8 mouse cellular contexts compared by ENCODE assay signal in genomic region chr5:53258038-53258786, GRCm38 (mm10). TPM values are rescaled to one million over a fixed set of nuclear protein-coding genes. Genes with fewer than 3 reads are reported as not detected.
DNase-seq lines count a peak whose midpoint lies in the region; ATAC-seq and TF ChIP-seq lines count a peak whose summit lies in the region.

No protein-coding gene starts in this region.

- H3K4me3 ChIP-seq in bone marrow macrophage, adult 2 months (ENCODE audit: insufficient read depth, low read length), result peak overlapping the region; percentile 38
- H3K4me3 ChIP-seq in forebrain, embryonic 11.5 days (ENCODE audit: low read depth, low read length), result peak overlapping the region; percentile 27
- H3K4me3 ChIP-seq in kidney, embryonic 16.5 days (ENCODE audit: low read length), result peak overlapping the region; percentile 45
- H3K4me3 ChIP-seq in stomach, embryonic 15.5 days (replicated peaks), result peak overlapping the region; percentile 37

- H3K27ac ChIP-seq in bone marrow macrophage, adult 2 months (ENCODE audit: insufficient read depth, low read depth, low read length), result no peak overlapping the region
- H3K27ac ChIP-seq in forebrain, embryonic 11.5 days (ENCODE audit: low read depth, low read length), result no peak overlapping the region
- H3K27ac ChIP-seq in kidney, embryonic 16.5 days (ENCODE audit: low read length), result no peak overlapping the region
- H3K27ac ChIP-seq in stomach, embryonic 15.5 days, result no peak overlapping the region

- H3K9me3 ChIP-seq in forebrain, embryonic 11.5 days (ENCODE audit: control insufficient read depth, low read length), result no peaks in the 10 kb centered on the region; the same call in 1 of the 2 replicates
- no peaks in the 10 kb centered on the region for H3K9me3 ChIP-seq in kidney, embryonic 16.5 days (ENCODE audit: low read length)
- no peaks in the 10 kb centered on the region for H3K9me3 ChIP-seq in stomach, embryonic 15.5 days

- peak overlapping the region; percentile 54 for H3K9ac ChIP-seq in forebrain, embryonic 11.5 days (ENCODE audit: low read length)
- peak overlapping the region; percentile 59 for H3K9ac ChIP-seq in kidney, embryonic 16.5 days (replicated peaks; ENCODE audit: low read length)
- no peak overlapping the region for H3K9ac ChIP-seq in stomach, embryonic 15.5 days

- peak overlapping the region; percentile 64 for H3K4me2 ChIP-seq in forebrain, embryonic 11.5 days (ENCODE audit: low read depth, low read length, severe bottlenecking)
- peak overlapping the region; percentile 72 for H3K4me2 ChIP-seq in kidney, embryonic 16.5 days (replicated peaks; ENCODE audit: low read depth, low read length)
- H3K4me2 ChIP-seq in stomach, embryonic 15.5 days, result peak overlapping the region; percentile 79

- peak; percentile 39 for DNase-seq in layer of hippocampus, adult 11-12 months (ENCODE audit: low spot score)
- no peak for DNase-seq in layer of hippocampus, postnatal 14 days (ENCODE audit: low spot score in 2 of 2)
- peak; percentile 67 for DNase-seq in forebrain, embryonic 11.5 days (ENCODE audit: low spot score)
- DNase-seq in urinary bladder, postnatal 25 days (ENCODE audit: low spot score), result no peak

- 4% methylated on average over 29 of the region's 29 CpGs for WGBS in forebrain, embryonic 11.5 days
- WGBS in kidney, embryonic 16.5 days, result 3% methylated on average over 29 of the region's 29 CpGs
- WGBS in stomach, embryonic 15.5 days, result 4% methylated on average over 29 of the region's 29 CpGs

- TF ChIP-seq CTCF in bone marrow macrophage, adult 2 months (IDR thresholded peaks at IDR 0.05; ENCODE audit: low read depth, low read length), result no peak

- ATAC-seq in forebrain, embryonic 11.5 days (replicated peaks; ENCODE audit: low FRiP score), result peak; percentile 61
- peak; percentile 37 for ATAC-seq in kidney, embryonic 16.5 days (ENCODE audit: low FRiP score, low TSS enrichment)
- ATAC-seq in megakaryocyte progenitor cell, adult 5-6 weeks (replicated peaks; ENCODE audit: poor library complexity), result peak; percentile 58
- peak; percentile 51; the same call in 1 of the 2 replicates for ATAC-seq in stomach, embryonic 15.5 days (ENCODE audit: insufficient read depth, low FRiP score, low read depth)

- H3K27me3 ChIP-seq in forebrain, embryonic 11.5 days (ENCODE audit: control insufficient read depth, insufficient read depth, low read length), result no peaks in the 10 kb centered on the region; the same call in 1 of the 2 replicates
- peaks cover 3% of the 10 kb centered on the region; the same call in 1 of the 2 replicates for H3K27me3 ChIP-seq in kidney, embryonic 16.5 days (ENCODE audit: insufficient read depth, low read length)
- H3K27me3 ChIP-seq in stomach, embryonic 15.5 days (replicated peaks), result no peaks in the 10 kb centered on the region

- TF ChIP-seq POLR2A in bone marrow macrophage, adult 2 months (IDR thresholded peaks at IDR 0.05; ENCODE audit: borderline replicate concordance, low read depth, low read length), result no peak

- no peaks in the 10 kb centered on the region for H3K4me1 ChIP-seq in bone marrow macrophage, adult 2 months (ENCODE audit: control insufficient read depth, insufficient read depth, low read length)
- H3K4me1 ChIP-seq in forebrain, embryonic 11.5 days (replicated peaks; ENCODE audit: control insufficient read depth, insufficient read depth, low read length), result no peaks in the 10 kb centered on the region; the same call in 1 of the 2 replicates
- peaks cover 10% of the 10 kb centered on the region; the same call in 1 of the 2 replicates for H3K4me1 ChIP-seq in kidney, embryonic 16.5 days (ENCODE audit: insufficient read depth, low read length)
- 0 out of 2 replicates have a peak, but pooled peaks cover 7% of the 10 kb centered on the region for H3K4me1 ChIP-seq in stomach, embryonic 15.5 days

- H3K36me3 ChIP-seq in forebrain, embryonic 11.5 days (ENCODE audit: control insufficient read depth, insufficient read depth, low read length), result no peaks in the 10 kb centered on the region
- H3K36me3 ChIP-seq in kidney, embryonic 16.5 days (ENCODE audit: insufficient read depth, low read length), result no peaks in the 10 kb centered on the region
- no peaks in the 10 kb centered on the region for H3K36me3 ChIP-seq in stomach, embryonic 15.5 days

RNA-seq across cellular contexts. Expression of gene Smim20, which starts 8.7 kb away (rescaled TPM):
- 10 to 100 TPM; 35.6 to 37.2 TPM for total RNA-seq in layer of hippocampus, postnatal 14 days (2021)
- 42.0 and 45.6 TPM in 2 replicates for polyA plus RNA-seq in bone marrow macrophage, adult 2 months (2012; ENCODE audit: insufficient read depth, insufficient read length, missing spikeins)
- 71.3 and 75.4 TPM in 2 replicates for polyA plus RNA-seq in forebrain, embryonic 11.5 days (2014; fragmentation: Nextera tagmentation; extraction: Ambion mirVana)
- 98.2 and 98.5 TPM in 2 replicates for polyA plus RNA-seq in kidney, embryonic 16.5 days (2015; fragmentation: Nextera tagmentation; extraction: Ambion mirVana)
- total RNA-seq in megakaryocyte progenitor cell, adult 5-6 weeks (2015), result 62.7 and 65.7 TPM in 2 replicates
- 46.7 and 56.9 TPM in 2 replicates for total RNA-seq in megakaryocyte progenitor cell, adult 5-6 weeks (2017)
- 85.6 and 89.8 TPM in 2 replicates for polyA plus RNA-seq in stomach, embryonic 15.5 days (2015; fragmentation: Nextera tagmentation; extraction: Ambion mirVana)

RNA-seq across cellular contexts. Expression of gene Sel1l3, which starts 44.5 kb away (rescaled TPM):
- total RNA-seq in layer of hippocampus, postnatal 14 days (2021), result 10 to 100 TPM; 39.0 to 42.9 TPM
- 7.4 and 9.2 TPM in 2 replicates for polyA plus RNA-seq in bone marrow macrophage, adult 2 months (2012; ENCODE audit: insufficient read depth, insufficient read length, missing spikeins)
- polyA plus RNA-seq in forebrain, embryonic 11.5 days (2014; fragmentation: Nextera tagmentation; extraction: Ambion mirVana), result 9.1 and 10.4 TPM in 2 replicates
- polyA plus RNA-seq in kidney, embryonic 16.5 days (2015; fragmentation: Nextera tagmentation; extraction: Ambion mirVana), result 18.9 and 20.0 TPM in 2 replicates
- total RNA-seq in megakaryocyte progenitor cell, adult 5-6 weeks (2015), result not detected in 2 replicates
- total RNA-seq in megakaryocyte progenitor cell, adult 5-6 weeks (2017), result 0.03 TPM in 1 of 2 replicates, not detected in the other
- polyA plus RNA-seq in stomach, embryonic 15.5 days (2015; fragmentation: Nextera tagmentation; extraction: Ambion mirVana), result 7.8 and 8.5 TPM in 2 replicates

Comparison
In these comparisons a context has a peak if more than half of its experiments do, and no peak if none do; other contexts are left out.
1. DNase-seq: peak in layer of hippocampus, adult 11-12 months (single experiment) and forebrain, embryonic 11.5 days (single experiment); none in layer of hippocampus, postnatal 14 days (0 of 2) and urinary bladder, postnatal 25 days (single experiment).
2. Peak in every context shown above with its lines, with median percentiles within 50 percentile points of each other: H3K4me3 ChIP-seq, ATAC-seq and H3K4me2 ChIP-seq.